Mouse (Mus musculus) neural tube, embryonic 14.5 days (tissue): ENCODE results near the gene Mapk9. TPM values are rescaled to one million over a fixed set of nuclear protein-coding genes. Genes with fewer than 3 reads are reported as not detected.
A peak's percentile ranks its signal among the peaks of the same experiment; 100 is the strongest.

ENCODE experiments used
- ATAC-seq: fragments of 200-750 bp; cut with Nextera tagmentation; 2 replicates; pipeline ENCODE4 v1.8.0; 2017; ENCODE audit warnings: low read depth, mild to moderate bottlenecking, moderate TSS enrichment, moderate library complexity
- H3K27ac ChIP-seq: fragments of 300-500 bp; sonication (generic); 2 replicates; pipeline ENCODE4 v1.5.1; 2014; ENCODE audit warnings: low read depth, mild to moderate bottlenecking, control low read depth, low read length, moderate library complexity, mixed read lengths
- H3K27me3 ChIP-seq: fragments of 300-500 bp; sonication (generic); 2 replicates; pipeline ENCODE4 v1.6.1; 2014; ENCODE audit warnings: low read length; ENCODE audit not compliant: control insufficient read depth, insufficient read depth
- H3K36me3 ChIP-seq: fragments of 300-500 bp; sonication (generic); 2 replicates; pipeline ENCODE4 v1.6.1; 2014; ENCODE audit warnings: low read length, mixed read lengths; ENCODE audit not compliant: control insufficient read depth, insufficient read depth
- H3K4me1 ChIP-seq: fragments of 300-500 bp; sonication (generic); 2 replicates; pipeline ENCODE4 v1.6.1; 2014; ENCODE audit warnings: low read length; ENCODE audit not compliant: control insufficient read depth, insufficient read depth
- H3K4me2 ChIP-seq: fragments of 300-500 bp; sonication (generic); 2 replicates; pipeline ENCODE4 v1.6.1; 2014; ENCODE audit warnings: mild to moderate bottlenecking, low read depth, low read length, control low read depth
- H3K4me3 ChIP-seq: fragments of 300-500 bp; sonication (generic); 2 replicates; pipeline ENCODE4 v1.5.1; 2014; ENCODE audit warnings: low read depth, low read length, control low read depth, mixed read lengths
- H3K9ac ChIP-seq: fragments of 300-500 bp; sonication (generic); replicated peaks from 2 replicates; pipeline ENCODE4 v1.6.1; 2014; ENCODE audit warnings: low read depth, mild to moderate bottlenecking, control low read depth, low read length, mixed read lengths
- H3K9me3 ChIP-seq: fragments of 300-500 bp; sonication (generic); 2 replicates; pipeline ENCODE4 v1.6.1; 2016; ENCODE audit warnings: low read length; ENCODE audit not compliant: control insufficient read depth
- WGBS: fragments of 180-500 bp; shearing (Covaris S2); extraction: QIAGEN DNeasy Blood & Tissue Kit; methylation state at CpG from one replicate; pipeline ENCODE4 v1.1.7; 2014; 5-methylcytosine and 5-hydroxymethylcytosine counted together
- polyA plus RNA-seq: library from polyadenylated mRNA; unstranded; fragments of >200 nt; fragmentation: Nextera tagmentation; extraction: Ambion mirVana; gene quantifications from 2 replicates; pipeline ENCODE4 v1.2.1, GENCODE M21; 2014

The Mapk9 gene
- polyA plus RNA-seq, 1 experiment from 2014 or later, result 92.3 TPM

- Histone ChIP-seq H3K4me1 (no peaks in the 10 kb centered on the region), H3K9ac (no peak overlapping the region), H3K27ac (no peak overlapping the region), H3K9me3 (no peaks in the 10 kb centered on the region), H3K36me3 (no peaks in the 10 kb centered on the region), H3K27me3 (0 out of 2 replicates have a peak, but pooled peaks cover under 1% of the 10 kb centered on the region), H3K4me3 (no peak overlapping the region), H3K4me2 (no peak overlapping the region)
- no peak for ATAC-seq
- 65% methylated on average over 6 of the region's 6 CpGs for WGBS
Measured at GRCm38 (mm10) chr11:49895966-49896590, 49.5 kb downstream of the Mapk9 start.

GRCm38 (mm10) chr11:49900043-49900442 is 53.5 kb downstream of the Mapk9 start:
- H3K9ac ChIP-seq, result no peak overlapping the region
- H3K4me2 ChIP-seq, result no peak overlapping the region
- no peak for ATAC-seq
- H3K27ac ChIP-seq, result no peak overlapping the region
- H3K27me3 ChIP-seq, result 0 out of 2 replicates have a peak, but pooled peaks cover 2% of the 10 kb centered on the region
- H3K4me1 ChIP-seq, result no peaks in the 10 kb centered on the region
- WGBS, result 44% methylated on average over 6 of the region's 6 CpGs
- no peaks in the 10 kb centered on the region for H3K9me3 ChIP-seq
- no peak overlapping the region for H3K4me3 ChIP-seq
- H3K36me3 ChIP-seq, result no peaks in the 10 kb centered on the region

GRCm38 (mm10) chr11:49900962-49901658 is 54.6 kb downstream of the Mapk9 start:
- no peaks in the 10 kb centered on the region for H3K9me3 ChIP-seq
- peak overlapping the region; percentile 95 for H3K4me2 ChIP-seq
- 16% methylated on average over 15 of the region's 15 CpGs for WGBS
- H3K27ac ChIP-seq, result no peak overlapping the region
- peak overlapping the region; percentile 71 for H3K4me3 ChIP-seq
- peak; percentile 26 for ATAC-seq
- H3K9ac ChIP-seq, result peak overlapping the region; percentile 83
- 0 out of 2 replicates have a peak, but pooled peaks cover 2% of the 10 kb centered on the region for H3K27me3 ChIP-seq
- no peaks in the 10 kb centered on the region for H3K4me1 ChIP-seq
- no peaks in the 10 kb centered on the region for H3K36me3 ChIP-seq

- no peaks in the 10 kb centered on the region for H3K4me1 ChIP-seq
- H3K4me3 ChIP-seq, result peak within 1 kb of the TSS; percentile 71
- H3K9ac ChIP-seq, result peak within 1 kb of the TSS; percentile 83
- H3K9me3 ChIP-seq, result no peaks in the 10 kb centered on the region
- ATAC-seq, result peak; percentile 94
- H3K4me2 ChIP-seq, result peak within 1 kb of the TSS; percentile 95
- peak within 1 kb of the TSS; percentile 62; the same call in 1 of the 2 replicates for H3K27ac ChIP-seq
- no peaks in the 10 kb centered on the region for H3K36me3 ChIP-seq
- 3% methylated on average over 82 of the region's 99 CpGs for WGBS
- H3K27me3 ChIP-seq, result 0 out of 2 replicates have a peak, but pooled peaks cover 2% of the 10 kb centered on the region
Measured at GRCm38 (mm10) chr11:49901659-49902458, 55.3 kb downstream of the Mapk9 start, which contains the start of gene Rasgef1c. Rasgef1c (plus strand) TSS chr11:49901835.

GRCm38 (mm10) chr11:49903333-49903732 is 56.8 kb downstream of the Mapk9 start:
- 11% methylated on average over 7 of the region's 7 CpGs for WGBS
- Histone ChIP-seq H3K27me3 (0 out of 2 replicates have a peak, but pooled peaks cover 2% of the 10 kb centered on the region), H3K4me3 (no peak overlapping the region), H3K36me3 (no peaks in the 10 kb centered on the region), H3K4me1 (no peaks in the 10 kb centered on the region), H3K9me3 (no peaks in the 10 kb centered on the region), H3K27ac (no peak overlapping the region), H3K4me2 (no peak overlapping the region), H3K9ac (no peak overlapping the region)
- no peak for ATAC-seq

GRCm38 (mm10) chr11:49918521-49919180 is 72.1 kb downstream of the Mapk9 start:
- ATAC-seq, result peak; percentile 63
- H3K9ac ChIP-seq, result no peak overlapping the region
- 35% methylated on average over 15 of the region's 15 CpGs for WGBS

GRCm38 (mm10) chr11:49919304-49919703 is 72.8 kb downstream of the Mapk9 start:
- Histone ChIP-seq H3K4me2 (no peak overlapping the region), H3K27me3 (no peaks in the 10 kb centered on the region; the same call in 1 of the 2 replicates), H3K4me3 (no peak overlapping the region), H3K9ac (no peak overlapping the region), H3K27ac (no peak overlapping the region), H3K36me3 (no peaks in the 10 kb centered on the region), H3K4me1 (0 out of 2 replicates have a peak, but pooled peaks cover 3% of the 10 kb centered on the region), H3K9me3 (no peaks in the 10 kb centered on the region)
- WGBS, result 87% methylated on average over 6 of the region's 6 CpGs
- ATAC-seq, result no peak

More at GRCm38 (mm10) chr11:49918521-49919180, 72.1 kb downstream of the Mapk9 start:
- H3K36me3 ChIP-seq, result no peaks in the 10 kb centered on the region
- H3K27ac ChIP-seq, result no peak overlapping the region
- no peak overlapping the region for H3K4me2 ChIP-seq
- no peak overlapping the region for H3K4me3 ChIP-seq
- no peaks in the 10 kb centered on the region; the same call in 1 of the 2 replicates for H3K27me3 ChIP-seq
- H3K4me1 ChIP-seq, result 0 out of 2 replicates have a peak, but pooled peaks cover 3% of the 10 kb centered on the region
- no peaks in the 10 kb centered on the region for H3K9me3 ChIP-seq

GRCm38 (mm10) chr11:49923539-49923938 is 77.0 kb downstream of the Mapk9 start:
- no peak overlapping the region for H3K27ac ChIP-seq
- H3K36me3 ChIP-seq, result no peaks in the 10 kb centered on the region
- ATAC-seq, result no peak
- H3K4me2 ChIP-seq, result no peak overlapping the region
- H3K27me3 ChIP-seq, result no peaks in the 10 kb centered on the region
- H3K9ac ChIP-seq, result no peak overlapping the region
- WGBS, result 81% methylated on average over 9 of the region's 9 CpGs
- H3K4me3 ChIP-seq, result no peak overlapping the region
- H3K9me3 ChIP-seq, result no peaks in the 10 kb centered on the region
- peaks cover 6% of the 10 kb centered on the region; the same call in 1 of the 2 replicates for H3K4me1 ChIP-seq
